Comparison of ENCODE assay signal across 20 mouse cellular contexts in genomic region chr7:24517077-24517476, GRCm38 (mm10). TPM values are rescaled to one million over a fixed set of nuclear protein-coding genes. Genes with fewer than 3 reads are reported as not detected.
DNase-seq lines count a peak whose midpoint lies in the region; ATAC-seq lines count a peak whose summit lies in the region.
"Had no signal": no experiment of that assay in that cellular context is flagged by ENCODE, and none has a peak within 500 bp of the region (broad histone marks: within the 10 kb centered on the region; RNA-seq: fewer than 3 reads in every experiment).

No protein-coding gene starts in this region.

- H3K27ac ChIP-seq in hindbrain, embryonic 13.5 days, result 0 out of 2 replicates have a peak overlapping the region, but pooled peaks have one; percentile 44
- no peak overlapping the region for H3K27ac ChIP-seq in hindbrain, embryonic 14.5 days
- 0 out of 2 replicates have a peak overlapping the region, but pooled peaks have one; percentile 43 for H3K27ac ChIP-seq in midbrain, embryonic 15.5 days
- H3K27ac ChIP-seq in midbrain, embryonic 11.5 days (ENCODE audit: low read depth, low read length), result no peak overlapping the region
- H3K27ac ChIP-seq in ES-E14 (ENCODE audit: insufficient read depth, low read depth, low read length, poor library complexity, severe bottlenecking), result peak overlapping the region; percentile 80
- no peak overlapping the region; the same call in none of the 2 replicates for H3K27ac ChIP-seq in neural tube, embryonic 15.5 days (replicated peaks)
- H3K27ac ChIP-seq: gastrocnemius, adult 2 months; neural tube, embryonic 12.5 days had no signal

- H3K36me3 ChIP-seq in hindbrain, embryonic 13.5 days, result peaks cover 68% of the 10 kb centered on the region
- peaks cover 49% of the 10 kb centered on the region for H3K36me3 ChIP-seq in hindbrain, embryonic 14.5 days (replicated peaks; ENCODE audit: control insufficient read depth, insufficient read depth)
- H3K36me3 ChIP-seq in midbrain, embryonic 15.5 days (replicated peaks), result peaks cover 15% of the 10 kb centered on the region
- H3K36me3 ChIP-seq in midbrain, embryonic 11.5 days (ENCODE audit: control insufficient read depth, insufficient read depth, low read length), result peaks cover 5% of the 10 kb centered on the region
- H3K36me3 ChIP-seq in ES-E14 (ENCODE audit: control insufficient read depth, insufficient read depth, low read length, poor library complexity, severe bottlenecking), result peaks cover 11% of the 10 kb centered on the region; the same call in 1 of the 2 replicates
- H3K36me3 ChIP-seq in neural tube, embryonic 15.5 days, result peaks cover 35% of the 10 kb centered on the region

- no peak overlapping the region for H3K4me3 ChIP-seq in hindbrain, embryonic 13.5 days
- no peak overlapping the region for H3K4me3 ChIP-seq in hindbrain, embryonic 14.5 days (replicated peaks; ENCODE audit: low read length)
- H3K4me3 ChIP-seq in midbrain, embryonic 15.5 days, result no peak overlapping the region
- no peak overlapping the region for H3K4me3 ChIP-seq in midbrain, embryonic 11.5 days (ENCODE audit: low read depth, low read length)
- no peak overlapping the region for H3K4me3 ChIP-seq in ES-E14 (ENCODE audit: insufficient read depth in 1 of 2, low read depth in 1 of 2, low read length in 2 of 2, poor library complexity in 1 of 2, severe bottlenecking in 1 of 2)
- H3K4me3 ChIP-seq in neural tube, embryonic 15.5 days (replicated peaks), result no peak overlapping the region
- H3K4me3 ChIP-seq: gastrocnemius, adult 2 months; neural tube, embryonic 12.5 days had no signal

- no peak for DNase-seq in hindbrain, embryonic 14.5 days (ENCODE audit: low spot score)
- DNase-seq in midbrain, embryonic 11.5 days (ENCODE audit: low spot score, missing footprints), result no peak
- DNase-seq in ES-E14 (ENCODE audit: low read depth, low spot score), result peak; percentile 82
- DNase-seq: gastrocnemius, adult 2 months; kidney, postnatal 25 days; lung, adult 18-20 months; lung, postnatal 14 days had no signal

- no peak for ATAC-seq in hindbrain, embryonic 13.5 days (ENCODE audit: low FRiP score)
- no peak for ATAC-seq in hindbrain, embryonic 14.5 days (ENCODE audit: low FRiP score)
- no peak for ATAC-seq in midbrain, embryonic 15.5 days (replicated peaks)
- no peak for ATAC-seq in midbrain, embryonic 11.5 days (ENCODE audit: low FRiP score)
- peak; percentile 29; the same call in 1 of the 2 replicates for ATAC-seq in neural tube, embryonic 15.5 days (ENCODE audit: low FRiP score)
- ATAC-seq in activated CD4-positive, CD25-positive, alpha-beta regulatory T cell, adult 4 months, result no peak
- ATAC-seq: inflammation-experienced regulatory T-cells, adult 6 months had no signal

- no peak overlapping the region for H3K4me2 ChIP-seq in hindbrain, embryonic 13.5 days
- no peak overlapping the region for H3K4me2 ChIP-seq in hindbrain, embryonic 14.5 days (replicated peaks)
- no peak overlapping the region for H3K4me2 ChIP-seq in midbrain, embryonic 15.5 days
- no peak overlapping the region for H3K4me2 ChIP-seq in midbrain, embryonic 11.5 days
- H3K4me2 ChIP-seq in neural tube, embryonic 15.5 days, result no peak overlapping the region
- H3K4me2 ChIP-seq: heart, embryonic 11.5 days; liver, embryonic 11.5 days; neural tube, embryonic 12.5 days had no signal

- no peaks in the 10 kb centered on the region for H3K9me3 ChIP-seq in hindbrain, embryonic 13.5 days
- no peaks in the 10 kb centered on the region for H3K9me3 ChIP-seq in hindbrain, embryonic 14.5 days (ENCODE audit: control insufficient read depth, low read length)
- H3K9me3 ChIP-seq in midbrain, embryonic 15.5 days, result no peaks in the 10 kb centered on the region
- no peaks in the 10 kb centered on the region for H3K9me3 ChIP-seq in midbrain, embryonic 11.5 days (ENCODE audit: control insufficient read depth, low read length)
- no peaks in the 10 kb centered on the region for H3K9me3 ChIP-seq in ES-E14 (ENCODE audit: control insufficient read depth, insufficient read depth, low read depth, low read length)
- no peaks in the 10 kb centered on the region for H3K9me3 ChIP-seq in neural tube, embryonic 15.5 days (replicated peaks)
- H3K9me3 ChIP-seq: neural tube, embryonic 12.5 days had no signal

- WGBS in hindbrain, embryonic 13.5 days, result 41% methylated on average over 5 of the region's 5 CpGs
- WGBS in hindbrain, embryonic 14.5 days, result 29% methylated on average over 5 of the region's 5 CpGs
- WGBS in midbrain, embryonic 15.5 days, result 26% methylated on average over 5 of the region's 5 CpGs
- 31% methylated on average over 5 of the region's 5 CpGs for WGBS in midbrain, embryonic 11.5 days
- 38% methylated on average over 5 of the region's 5 CpGs for WGBS in neural tube, embryonic 15.5 days

- peaks cover 12% of the 10 kb centered on the region for H3K4me1 ChIP-seq in hindbrain, embryonic 13.5 days (replicated peaks)
- no peaks in the 10 kb centered on the region for H3K4me1 ChIP-seq in hindbrain, embryonic 14.5 days (replicated peaks; ENCODE audit: control insufficient read depth, insufficient read depth, low read length)
- H3K4me1 ChIP-seq in midbrain, embryonic 15.5 days, result peaks cover 4% of the 10 kb centered on the region; the same call in 1 of the 2 replicates
- no peaks in the 10 kb centered on the region for H3K4me1 ChIP-seq in midbrain, embryonic 11.5 days (ENCODE audit: control insufficient read depth, insufficient read depth, low read length)
- peaks cover 9 to 39% of the 10 kb centered on the region in 2 experiments for H3K4me1 ChIP-seq in ES-E14 (ENCODE audit: control insufficient read depth in 2 of 2, insufficient read depth in 2 of 2, low read length in 2 of 2, poor library complexity in 1 of 2)
- H3K4me1 ChIP-seq in neural tube, embryonic 15.5 days, result peaks cover 23% of the 10 kb centered on the region
- H3K4me1 ChIP-seq: neural tube, embryonic 12.5 days had no signal

- H3K9ac ChIP-seq in hindbrain, embryonic 13.5 days, result no peak overlapping the region
- H3K9ac ChIP-seq in hindbrain, embryonic 14.5 days, result no peak overlapping the region
- no peak overlapping the region for H3K9ac ChIP-seq in midbrain, embryonic 15.5 days
- H3K9ac ChIP-seq in midbrain, embryonic 11.5 days (ENCODE audit: low read length), result no peak overlapping the region
- H3K9ac ChIP-seq in ES-E14 (ENCODE audit: insufficient read depth, low read depth, low read length, poor library complexity, severe bottlenecking), result no peak overlapping the region
- no peak overlapping the region for H3K9ac ChIP-seq in neural tube, embryonic 15.5 days (replicated peaks)
- H3K9ac ChIP-seq: neural tube, embryonic 12.5 days had no signal

- in situ Hi-C loops in ES-E14 (cut with MboI; ENCODE audit: low sequenced_read_pairs in 2 of 2, unreplicated experiment in 2 of 2), result loop anchor here in 1 of 2 experiments (25.0 kb wide), 1 partner anchor 105 kb away; no protein-coding TSS in a partner anchor

- H3K27me3 ChIP-seq in hindbrain, embryonic 13.5 days, result no peaks in the 10 kb centered on the region
- no peaks in the 10 kb centered on the region for H3K27me3 ChIP-seq in hindbrain, embryonic 14.5 days (ENCODE audit: control insufficient read depth, insufficient read depth, low read length)
- no peaks in the 10 kb centered on the region for H3K27me3 ChIP-seq in midbrain, embryonic 15.5 days (replicated peaks)
- no peaks in the 10 kb centered on the region for H3K27me3 ChIP-seq in midbrain, embryonic 11.5 days (ENCODE audit: control insufficient read depth, insufficient read depth, low read length)
- H3K27me3 ChIP-seq in neural tube, embryonic 15.5 days (replicated peaks), result no peaks in the 10 kb centered on the region
- H3K27me3 ChIP-seq: neural tube, embryonic 12.5 days had no signal

RNA-seq across cellular contexts. Expression of gene AC161166.1, which starts 4.8 kb away (rescaled TPM):
- 1.1 and 1.6 TPM in 2 replicates for polyA plus RNA-seq in hindbrain, embryonic 13.5 days (2015; fragmentation: Nextera tagmentation; extraction: Ambion mirVana)
- 0.65 and 0.98 TPM in 2 replicates for polyA plus RNA-seq in hindbrain, embryonic 14.5 days (2014; fragmentation: Nextera tagmentation; extraction: Ambion mirVana)
- polyA plus RNA-seq in midbrain, embryonic 15.5 days (2015; fragmentation: Nextera tagmentation; extraction: Ambion mirVana), result 2.1 and 2.2 TPM in 2 replicates
- 0.55 and 0.59 TPM in 2 replicates for polyA plus RNA-seq in midbrain, embryonic 11.5 days (2014; fragmentation: Nextera tagmentation; extraction: Ambion mirVana)
- total RNA-seq in ES-E14 (2012; rRNA removed), result 1.2 and 1.6 TPM in 2 replicates
- polyA plus RNA-seq in neural tube, embryonic 15.5 days (2015; fragmentation: Nextera tagmentation; extraction: Ambion mirVana), result 0.98 and 1.2 TPM in 2 replicates
- polyA plus RNA-seq in activated CD4-positive, CD25-positive, alpha-beta regulatory T cell, adult 4 months (2017; shearing (Covaris generic)), result under 1 TPM in 1 of 2 experiments, not detected in 1; 0.17 TPM
- total RNA-seq: adrenal gland, postnatal 14 days; gastrocnemius, adult 2 months; heart, postnatal 10 days; megakaryocyte, adult 5-6 weeks; monocyte, adult 5-6 weeks had no signal
- polyA plus RNA-seq: brain, embryonic 14.5 days; inflammation-experienced regulatory T-cells, adult 6 months; liver, embryonic 11.5 days had no signal

RNA-seq across cellular contexts. Expression of gene Zfp428, which starts 10.3 kb away (rescaled TPM):
- polyA plus RNA-seq in hindbrain, embryonic 13.5 days (2015; fragmentation: Nextera tagmentation; extraction: Ambion mirVana), result 259 and 270 TPM in 2 replicates
- polyA plus RNA-seq in hindbrain, embryonic 14.5 days (2014; fragmentation: Nextera tagmentation; extraction: Ambion mirVana), result 181 and 201 TPM in 2 replicates
- polyA plus RNA-seq in midbrain, embryonic 15.5 days (2015; fragmentation: Nextera tagmentation; extraction: Ambion mirVana), result 336 and 344 TPM in 2 replicates
- 83.8 and 83.9 TPM in 2 replicates for polyA plus RNA-seq in midbrain, embryonic 11.5 days (2014; fragmentation: Nextera tagmentation; extraction: Ambion mirVana)
- total RNA-seq in ES-E14 (2012; rRNA removed), result 94.1 and 114 TPM in 2 replicates
- 215 and 282 TPM in 2 replicates for polyA plus RNA-seq in neural tube, embryonic 15.5 days (2015; fragmentation: Nextera tagmentation; extraction: Ambion mirVana)
- polyA plus RNA-seq in activated CD4-positive, CD25-positive, alpha-beta regulatory T cell, adult 4 months (2017; shearing (Covaris generic)), result not detected

RNA-seq across cellular contexts. Expression of gene Irgq, which starts 13.4 kb away (rescaled TPM):
- 21.1 TPM in 2 replicates for polyA plus RNA-seq in hindbrain, embryonic 13.5 days (2015; fragmentation: Nextera tagmentation; extraction: Ambion mirVana)
- polyA plus RNA-seq in hindbrain, embryonic 14.5 days (2014; fragmentation: Nextera tagmentation; extraction: Ambion mirVana), result 28.0 and 33.5 TPM in 2 replicates
- polyA plus RNA-seq in midbrain, embryonic 15.5 days (2015; fragmentation: Nextera tagmentation; extraction: Ambion mirVana), result 31.8 and 33.2 TPM in 2 replicates
- 13.4 and 14.0 TPM in 2 replicates for polyA plus RNA-seq in midbrain, embryonic 11.5 days (2014; fragmentation: Nextera tagmentation; extraction: Ambion mirVana)
- total RNA-seq in ES-E14 (2012; rRNA removed), result 6.2 and 6.4 TPM in 2 replicates
- polyA plus RNA-seq in neural tube, embryonic 15.5 days (2015; fragmentation: Nextera tagmentation; extraction: Ambion mirVana), result 18.8 and 21.1 TPM in 2 replicates
- polyA plus RNA-seq in activated CD4-positive, CD25-positive, alpha-beta regulatory T cell, adult 4 months (2017; shearing (Covaris generic)), result 1 to 10 TPM; 1.5 to 1.8 TPM

RNA-seq across cellular contexts. Expression of gene Pinlyp, which starts 28.8 kb away (rescaled TPM):
- not detected in 2 replicates for polyA plus RNA-seq in hindbrain, embryonic 13.5 days (2015; fragmentation: Nextera tagmentation; extraction: Ambion mirVana)
- polyA plus RNA-seq in hindbrain, embryonic 14.5 days (2014; fragmentation: Nextera tagmentation; extraction: Ambion mirVana), result not detected in 2 replicates
- not detected in 2 replicates for polyA plus RNA-seq in midbrain, embryonic 15.5 days (2015; fragmentation: Nextera tagmentation; extraction: Ambion mirVana)
- polyA plus RNA-seq in midbrain, embryonic 11.5 days (2014; fragmentation: Nextera tagmentation; extraction: Ambion mirVana), result not detected in 2 replicates
- total RNA-seq in ES-E14 (2012; rRNA removed), result 0.58 TPM in 1 of 2 replicates, not detected in the other
- polyA plus RNA-seq in neural tube, embryonic 15.5 days (2015; fragmentation: Nextera tagmentation; extraction: Ambion mirVana), result 0.51 TPM in 1 of 2 replicates, not detected in the other
- polyA plus RNA-seq in activated CD4-positive, CD25-positive, alpha-beta regulatory T cell, adult 4 months (2017; shearing (Covaris generic)), result not detected
- total RNA-seq: adrenal gland, postnatal 14 days; gastrocnemius, adult 2 months; heart, postnatal 10 days; megakaryocyte, adult 5-6 weeks; monocyte, adult 5-6 weeks had no signal
- polyA plus RNA-seq: heart, embryonic 11.5 days; inflammation-experienced regulatory T-cells, adult 6 months; liver, embryonic 11.5 days; neural tube, embryonic 12.5 days had no signal

RNA-seq across cellular contexts. Expression of gene Xrcc1, which starts 29.0 kb away (rescaled TPM):
- 61.3 and 63.9 TPM in 2 replicates for polyA plus RNA-seq in hindbrain, embryonic 13.5 days (2015; fragmentation: Nextera tagmentation; extraction: Ambion mirVana)
- 47.4 and 52.3 TPM in 2 replicates for polyA plus RNA-seq in hindbrain, embryonic 14.5 days (2014; fragmentation: Nextera tagmentation; extraction: Ambion mirVana)
- 67.1 and 76.5 TPM in 2 replicates for polyA plus RNA-seq in midbrain, embryonic 15.5 days (2015; fragmentation: Nextera tagmentation; extraction: Ambion mirVana)
- polyA plus RNA-seq in midbrain, embryonic 11.5 days (2014; fragmentation: Nextera tagmentation; extraction: Ambion mirVana), result 91.9 and 101 TPM in 2 replicates
- 69.7 and 144 TPM in 2 replicates for total RNA-seq in ES-E14 (2012; rRNA removed)
- 60.2 and 75.0 TPM in 2 replicates for polyA plus RNA-seq in neural tube, embryonic 15.5 days (2015; fragmentation: Nextera tagmentation; extraction: Ambion mirVana)
- polyA plus RNA-seq in activated CD4-positive, CD25-positive, alpha-beta regulatory T cell, adult 4 months (2017; shearing (Covaris generic)), result 10 to 100 TPM; 19.9 to 30.3 TPM

Comparison
In these comparisons a context has a peak if more than half of its experiments do, and no peak if none do; other contexts are left out.
1. H3K27ac ChIP-seq: peak in hindbrain, embryonic 13.5 days (single experiment), midbrain, embryonic 15.5 days (single experiment) and ES-E14 (single experiment); none in hindbrain, embryonic 14.5 days (single experiment), midbrain, embryonic 11.5 days (single experiment) and neural tube, embryonic 15.5 days (single experiment).
2. RNA of gene Zfp428, which starts 10.3 kb away (polyA plus RNA-seq): 336 to 344 TPM in midbrain, embryonic 15.5 days, 215 to 282 TPM in neural tube, embryonic 15.5 days, 259 to 270 TPM in hindbrain, embryonic 13.5 days, 181 to 201 TPM in hindbrain, embryonic 14.5 days and 83.8 to 83.9 TPM in midbrain, embryonic 11.5 days; not detected in activated CD4-positive, CD25-positive, alpha-beta regulatory T cell, adult 4 months; every median in the first group is over 10 times any median in the second.